Mouse (Mus musculus): ENCODE results near the gene Dtx3.

Gene Dtx3

GRCm38 (mm10) chr10:127195328-127196129 is at the start of gene Dtx3:
Gene Dtx3 (minus strand): TSS chr10:127195728.
- peak; percentile 43 for DNase-seq (ENCODE audit: low spot score)

- no peak for DNase-seq (ENCODE audit: low spot score)
Measured at GRCm38 (mm10) chr10:127238241-127238824, 42.8 kb upstream of the Dtx3 start.

GRCm38 (mm10) chr10:127236541-127236940 is 41.0 kb upstream of the Dtx3 start:
- no peak for DNase-seq (ENCODE audit: low spot score)

- no peak for DNase-seq (ENCODE audit: low spot score)
Measured at GRCm38 (mm10) chr10:127233141-127233540, 37.6 kb upstream of the Dtx3 start.

GRCm38 (mm10) chr10:127231741-127232140 is 36.2 kb upstream of the Dtx3 start:
- no peak for DNase-seq (ENCODE audit: low spot score)

- DNase-seq (ENCODE audit: low spot score): no peak
Measured at GRCm38 (mm10) chr10:127230693-127231092, 35.2 kb upstream of the Dtx3 start.

GRCm38 (mm10) chr10:127228897-127229296 is 33.4 kb upstream of the Dtx3 start:
- DNase-seq (ENCODE audit: low spot score): peak; percentile 28

GRCm38 (mm10) chr10:127227163-127227562 is 31.6 kb upstream of the Dtx3 start:
- no peak for DNase-seq (ENCODE audit: low spot score)

GRCm38 (mm10) chr10:127226318-127226895 is 30.9 kb upstream of the Dtx3 start:
- DNase-seq (ENCODE audit: low spot score): no peak

GRCm38 (mm10) chr10:127225732-127226131 is 30.2 kb upstream of the Dtx3 start:
- no peak for DNase-seq (ENCODE audit: low spot score)

- DNase-seq (ENCODE audit: low spot score): no peak
Measured at GRCm38 (mm10) chr10:127225213-127225612, 29.7 kb upstream of the Dtx3 start.

GRCm38 (mm10) chr10:127218339-127218738 is 22.8 kb upstream of the Dtx3 start:
- DNase-seq (ENCODE audit: low spot score): no peak

GRCm38 (mm10) chr10:127217177-127217576 is 21.6 kb upstream of the Dtx3 start:
- no peak for DNase-seq (ENCODE audit: low spot score)

GRCm38 (mm10) chr10:127216456-127216855 is 20.9 kb upstream of the Dtx3 start:
- no peak for DNase-seq (ENCODE audit: low spot score)

GRCm38 (mm10) chr10:127214422-127214803 is 18.9 kb upstream of the Dtx3 start:
- no peak for DNase-seq (ENCODE audit: low spot score)

- no peak for DNase-seq (ENCODE audit: low spot score)
Measured at GRCm38 (mm10) chr10:127213704-127214421, 18.3 kb upstream of the Dtx3 start.

- DNase-seq (ENCODE audit: low spot score): no peak
Measured at GRCm38 (mm10) chr10:127213272-127213671, 17.7 kb upstream of the Dtx3 start.

- peak; percentile 93 for DNase-seq (ENCODE audit: low spot score)
Measured at GRCm38 (mm10) chr10:127211414-127211854, 15.9 kb upstream of the Dtx3 start, which contains the start of gene Pip4k2c. Gene Pip4k2c (minus strand): TSS chr10:127211585.

GRCm38 (mm10) chr10:127210961-127211405 is 15.5 kb upstream of the Dtx3 start:
- DNase-seq (ENCODE audit: low spot score): peak; percentile 29

GRCm38 (mm10) chr10:127209928-127210570 is 14.5 kb upstream of the Dtx3 start:
- DNase-seq (ENCODE audit: low spot score): no peak

GRCm38 (mm10) chr10:127208921-127209320 is 13.4 kb upstream of the Dtx3 start:
- DNase-seq (ENCODE audit: low spot score): no peak

- DNase-seq (ENCODE audit: low spot score): no peak
Measured at GRCm38 (mm10) chr10:127205373-127205772, 9.8 kb upstream of the Dtx3 start.
